Mouse (Mus musculus): ENCODE measurements at regions not wholly inside any gene's neighbourhood (a gene's known extent, or its start where the extent isn't known, plus 50 kb on each side); places are given as distances from the start of the nearest gene placed in this dataset.

- TF ChIP-seq POLR2A (IDR thresholded peaks at IDR 0.05; ENCODE audit: insufficient read depth, low read length) (no peak), CTCF (IDR thresholded peaks at IDR 0.05; ENCODE audit: low read depth, low read length) (no peak), EP300 (IDR thresholded peaks at IDR 0.05; ENCODE audit: insufficient read depth, low read depth, low read length) (no peak)
Observed at GRCm38 (mm10) chr16:21054772-21055171, 99.0 kb downstream of the Teddm3 start.

Data from ES-Bruce4 (cell line).